Mouse (Mus musculus): ENCODE measurements around the gene Rita1.

DNA sequence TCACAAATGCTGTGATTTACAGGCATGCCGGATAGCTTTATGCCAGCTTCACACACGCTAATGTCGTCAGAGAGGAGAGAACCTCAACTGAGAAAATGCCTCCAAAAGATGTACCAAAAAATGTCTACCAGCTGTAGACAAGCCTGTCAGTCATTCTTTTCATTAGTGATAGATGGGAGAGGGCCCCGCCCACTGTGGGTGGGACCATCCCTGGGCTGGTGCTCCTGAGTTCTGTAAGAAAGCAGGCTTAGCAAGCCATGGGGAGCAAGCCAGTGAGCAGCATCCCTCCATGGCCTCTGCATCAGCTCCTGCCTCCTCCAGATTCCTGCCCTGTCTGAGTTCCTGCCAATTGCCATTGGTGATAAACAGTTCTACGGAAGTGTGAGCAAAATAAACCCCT lies 23.2 kb upstream of the Rita1 start:
- no peak for TF ChIP-seq CTCF (IDR thresholded peaks at IDR 0.05; ENCODE audit: low read depth)
- no peak for TF ChIP-seq EP300 (IDR thresholded peaks at IDR 0.05; ENCODE audit: low read depth)
